Mouse (Mus musculus): ENCODE measurements around the gene Nudt21. TPM values are rescaled to one million over a fixed set of nuclear protein-coding genes. Genes with fewer than 3 reads are reported as not detected.

Gene Nudt21
- polyA plus RNA-seq, 1 experiment from 2014 or later = 171 TPM

DNA sequence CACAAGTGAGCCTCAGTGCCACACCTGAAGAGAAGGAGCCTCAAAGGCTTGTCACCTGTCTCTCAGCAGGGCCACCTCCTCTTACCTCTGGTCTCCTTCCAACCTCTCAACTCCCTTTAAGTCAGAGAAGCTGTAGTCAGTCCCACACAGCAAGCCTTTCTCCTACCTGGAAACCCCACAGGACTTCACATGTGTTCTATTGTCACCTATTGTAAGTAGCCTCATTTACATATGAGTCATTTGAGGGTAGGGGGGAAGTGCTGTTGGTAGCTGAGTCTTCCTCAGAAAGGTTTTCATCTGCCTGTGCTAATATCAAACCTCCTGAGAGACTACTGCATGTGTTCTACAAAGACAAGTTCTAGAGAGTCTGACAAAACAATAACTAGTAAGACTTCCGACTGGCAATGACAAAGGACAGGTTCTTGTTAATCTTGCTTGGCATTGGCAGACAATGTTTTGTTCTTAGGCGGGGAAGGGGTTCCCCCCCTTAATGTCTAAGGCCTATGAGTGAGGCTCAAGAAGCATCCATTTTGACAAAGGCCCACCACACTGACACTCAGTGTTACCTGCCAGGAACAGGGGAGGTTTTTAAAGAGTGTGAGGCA lies 26.6 kb downstream of the Nudt21 start:
- Histone ChIP-seq H3K27ac (ENCODE audit: low read depth, low read length) (no peak overlapping the region), H3K36me3 (ENCODE audit: control insufficient read depth, insufficient read depth, low read length) (peaks cover 4% of the 10 kb centered on the region; the same call in 1 of the 2 replicates), H3K27me3 (replicated peaks; ENCODE audit: control insufficient read depth, insufficient read depth, low read length) (no peaks in the 10 kb centered on the region), H3K4me3 (ENCODE audit: low read depth, low read length) (peak overlapping the region; percentile 97), H3K4me1 (ENCODE audit: control insufficient read depth, insufficient read depth, low read length) (peaks cover 16% of the 10 kb centered on the region), H3K9ac (ENCODE audit: low read length) (0 out of 2 replicates have a peak overlapping the region, but pooled peaks have one; percentile 22), H3K4me2 (ENCODE audit: low read length) (peak overlapping the region; percentile 87), H3K9me3 (replicated peaks; ENCODE audit: control insufficient read depth, low read length) (no peaks in the 10 kb centered on the region)
- 38% methylated on average over 2 of the region's 2 CpGs for WGBS
- ATAC-seq (no peak), DNase-seq (ENCODE audit: low spot score) (no peak)

DNA sequence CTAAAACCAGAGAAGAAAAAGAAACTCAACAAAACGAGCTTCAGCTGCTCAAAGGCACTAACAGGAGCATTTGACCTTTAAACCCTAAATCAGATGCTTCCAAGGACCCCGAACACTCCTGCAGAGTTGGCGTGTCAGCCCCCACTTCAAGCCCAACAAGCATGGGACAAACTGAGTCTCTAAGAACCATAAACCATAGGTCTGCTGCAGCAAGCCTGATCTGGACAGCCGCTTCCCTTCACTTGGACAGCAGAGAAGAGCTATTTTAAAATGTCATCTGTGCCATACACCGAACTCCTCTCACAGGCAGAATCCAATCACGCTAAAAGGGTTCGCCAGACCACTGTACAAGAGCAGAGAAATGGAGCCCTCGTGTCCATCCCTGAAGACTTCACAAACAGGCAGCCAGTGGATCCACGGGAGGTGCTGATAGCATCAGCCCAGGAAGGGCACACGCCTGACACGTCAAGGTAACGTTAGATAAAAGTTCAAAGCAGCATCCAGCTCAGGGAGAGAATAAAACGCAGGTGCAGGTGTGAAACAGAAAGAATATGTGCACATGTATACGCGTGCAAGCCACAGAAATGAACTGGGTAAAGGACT lies 27.5 kb downstream of the Nudt21 start:
- no peak overlapping the region for H3K4me2 ChIP-seq (ENCODE audit: low read length)
- 0 out of 2 replicates have a peak overlapping the region, but pooled peaks have one; percentile 5 for H3K9ac ChIP-seq (ENCODE audit: low read length)
- H3K27ac ChIP-seq (ENCODE audit: low read depth, low read length) = no peak overlapping the region
- no peaks in the 10 kb centered on the region for H3K27me3 ChIP-seq (replicated peaks; ENCODE audit: control insufficient read depth, insufficient read depth, low read length)
- H3K4me1 ChIP-seq (ENCODE audit: control insufficient read depth, insufficient read depth, low read length) = peaks cover 16% of the 10 kb centered on the region
- no peak for ATAC-seq
- 74% methylated on average over 15 of the region's 15 CpGs for WGBS
- DNase-seq (ENCODE audit: low spot score) = no peak
- H3K4me3 ChIP-seq (ENCODE audit: low read depth, low read length) = no peak overlapping the region
- no peaks in the 10 kb centered on the region for H3K9me3 ChIP-seq (replicated peaks; ENCODE audit: control insufficient read depth, low read length)
- H3K36me3 ChIP-seq (ENCODE audit: control insufficient read depth, insufficient read depth, low read length) = peaks cover 5% of the 10 kb centered on the region; the same call in 1 of the 2 replicates

- H3K9ac ChIP-seq (ENCODE audit: low read length) = no peak overlapping the region
- ATAC-seq (no peak), DNase-seq (ENCODE audit: low spot score) (no peak)
- H3K4me1 ChIP-seq (ENCODE audit: control insufficient read depth, insufficient read depth, low read length) = no peaks in the 10 kb centered on the region; the same call in 1 of the 2 replicates
- no peaks in the 10 kb centered on the region for H3K27me3 ChIP-seq (replicated peaks; ENCODE audit: control insufficient read depth, insufficient read depth, low read length)
- H3K27ac ChIP-seq (ENCODE audit: low read depth, low read length) = no peak overlapping the region
- H3K4me3 ChIP-seq (ENCODE audit: low read depth, low read length) = no peak overlapping the region
- 84% methylated on average over 9 of the region's 9 CpGs for WGBS
- H3K9me3 ChIP-seq (replicated peaks; ENCODE audit: control insufficient read depth, low read length) = no peaks in the 10 kb centered on the region
- H3K4me2 ChIP-seq (ENCODE audit: low read length) = no peak overlapping the region
- H3K36me3 ChIP-seq (ENCODE audit: control insufficient read depth, insufficient read depth, low read length) = peaks cover 43% of the 10 kb centered on the region
Observed at GRCm38 (mm10) chr8:94004139-94004538, 32.7 kb downstream of the Nudt21 start.

DNA sequence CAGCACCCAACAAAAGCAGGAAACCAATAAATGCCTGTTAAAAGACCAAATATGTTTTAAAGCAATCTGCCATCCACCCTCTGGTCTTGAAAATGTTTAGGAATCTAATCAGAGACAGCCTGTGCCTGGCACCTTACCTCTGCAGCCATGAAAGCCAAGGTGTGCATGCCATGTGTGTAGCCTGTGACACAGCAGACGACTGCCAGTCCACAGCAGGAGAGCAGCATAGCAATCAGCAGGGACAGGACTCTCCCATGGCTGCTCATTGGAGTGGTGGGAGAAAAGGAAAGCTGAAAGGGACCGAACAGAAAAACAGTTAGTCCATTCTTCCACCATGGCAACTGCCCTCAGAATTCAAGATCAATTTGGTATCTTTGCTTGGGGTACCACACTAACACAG lies 37.9 kb downstream of the Nudt21 start:
- Histone ChIP-seq H3K27me3 (replicated peaks; ENCODE audit: control insufficient read depth, insufficient read depth, low read length) (no peaks in the 10 kb centered on the region), H3K27ac (ENCODE audit: low read depth, low read length) (no peak overlapping the region), H3K9me3 (replicated peaks; ENCODE audit: control insufficient read depth, low read length) (no peaks in the 10 kb centered on the region), H3K4me1 (ENCODE audit: control insufficient read depth, insufficient read depth, low read length) (no peaks in the 10 kb centered on the region), H3K4me3 (ENCODE audit: low read depth, low read length) (no peak overlapping the region), H3K36me3 (ENCODE audit: control insufficient read depth, insufficient read depth, low read length) (peaks cover 58% of the 10 kb centered on the region), H3K4me2 (ENCODE audit: low read length) (no peak overlapping the region), H3K9ac (ENCODE audit: low read length) (no peak overlapping the region)
- DNase-seq (ENCODE audit: low spot score) (no peak), ATAC-seq (no peak)
- WGBS = 88% methylated on average over 2 of the region's 2 CpGs

DNA sequence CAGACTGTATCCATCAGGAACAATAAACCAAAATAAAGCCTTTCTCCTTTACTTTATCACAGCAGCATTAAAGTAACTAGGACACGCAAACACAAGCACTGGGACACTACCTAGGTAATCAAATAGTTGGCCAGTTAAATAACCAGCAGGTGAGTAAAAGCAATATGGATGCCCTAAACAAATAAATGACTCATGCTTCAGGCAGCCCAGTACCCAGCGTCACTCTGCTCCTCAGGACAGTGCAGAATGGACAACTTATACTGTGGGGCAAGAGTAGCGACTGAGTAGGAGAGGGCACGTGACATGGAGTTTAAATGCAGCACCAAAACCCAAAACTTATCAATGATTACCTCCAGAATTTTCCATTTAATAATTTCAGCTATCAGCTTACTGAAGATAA lies 47.1 kb downstream of the Nudt21 start:
- Histone ChIP-seq H3K4me1 (ENCODE audit: control insufficient read depth, insufficient read depth, low read length) (no peaks in the 10 kb centered on the region), H3K27me3 (replicated peaks; ENCODE audit: control insufficient read depth, insufficient read depth, low read length) (no peaks in the 10 kb centered on the region), H3K27ac (ENCODE audit: low read depth, low read length) (no peak overlapping the region), H3K9ac (ENCODE audit: low read length) (no peak overlapping the region), H3K9me3 (replicated peaks; ENCODE audit: control insufficient read depth, low read length) (0 out of 2 replicates have a peak, but pooled peaks cover 2% of the 10 kb centered on the region), H3K36me3 (ENCODE audit: control insufficient read depth, insufficient read depth, low read length) (peaks cover 46% of the 10 kb centered on the region), H3K4me3 (ENCODE audit: low read depth, low read length) (no peak overlapping the region), H3K4me2 (ENCODE audit: low read length) (no peak overlapping the region)
- DNase-seq (ENCODE audit: low spot score) (no peak), ATAC-seq (no peak)
- 97% methylated on average over 4 of the region's 4 CpGs for WGBS

GRCm38 (mm10) chr8:93984731-93985130 lies 52.1 kb downstream of the Nudt21 start:
- 87% methylated on average over 3 of the region's 3 CpGs for WGBS
- Histone ChIP-seq H3K4me2 (ENCODE audit: low read length) (no peak overlapping the region), H3K9me3 (replicated peaks; ENCODE audit: control insufficient read depth, low read length) (no peaks in the 10 kb centered on the region), H3K4me1 (ENCODE audit: control insufficient read depth, insufficient read depth, low read length) (no peaks in the 10 kb centered on the region), H3K36me3 (ENCODE audit: control insufficient read depth, insufficient read depth, low read length) (peaks cover 86% of the 10 kb centered on the region), H3K9ac (ENCODE audit: low read length) (no peak overlapping the region), H3K27ac (ENCODE audit: low read depth, low read length) (no peak overlapping the region), H3K27me3 (replicated peaks; ENCODE audit: control insufficient read depth, insufficient read depth, low read length) (no peaks in the 10 kb centered on the region), H3K4me3 (ENCODE audit: low read depth, low read length) (no peak overlapping the region)
- ATAC-seq = no peak
- DNase-seq (ENCODE audit: low spot score) = no peak

DNA sequence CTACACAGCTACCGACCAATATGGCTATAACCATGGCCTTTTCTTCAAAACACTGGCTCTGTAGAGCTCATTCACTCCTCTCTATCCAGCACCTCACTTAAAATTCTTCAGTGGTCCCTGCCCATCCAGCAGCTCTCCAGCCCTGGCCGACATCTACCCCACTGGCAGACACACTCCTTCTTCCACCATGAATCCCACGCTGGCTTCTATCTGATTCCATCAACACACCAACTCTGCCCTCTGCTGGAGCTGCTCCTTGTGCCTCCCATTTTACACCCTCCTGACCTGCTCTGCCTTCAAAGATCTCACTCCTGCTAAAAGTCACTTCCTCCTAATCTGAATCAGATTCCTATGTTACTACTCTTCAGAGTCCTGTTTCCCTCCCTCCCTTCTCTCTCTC lies 53.0 kb downstream of the Nudt21 start:
- H3K27ac ChIP-seq (ENCODE audit: low read depth, low read length) = no peak overlapping the region
- H3K9me3 ChIP-seq (replicated peaks; ENCODE audit: control insufficient read depth, low read length) = no peaks in the 10 kb centered on the region
- H3K4me3 ChIP-seq (ENCODE audit: low read depth, low read length) = no peak overlapping the region
- H3K9ac ChIP-seq (ENCODE audit: low read length) = no peak overlapping the region
- ATAC-seq (no peak), DNase-seq (ENCODE audit: low spot score) (peak; percentile 30)
- H3K36me3 ChIP-seq (ENCODE audit: control insufficient read depth, insufficient read depth, low read length) = peaks cover 88% of the 10 kb centered on the region
- H3K27me3 ChIP-seq (replicated peaks; ENCODE audit: control insufficient read depth, insufficient read depth, low read length) = no peaks in the 10 kb centered on the region
- WGBS = 64% methylated on average over 3 of the region's 3 CpGs
- no peaks in the 10 kb centered on the region for H3K4me1 ChIP-seq (ENCODE audit: control insufficient read depth, insufficient read depth, low read length)
- no peak overlapping the region for H3K4me2 ChIP-seq (ENCODE audit: low read length)

DNA sequence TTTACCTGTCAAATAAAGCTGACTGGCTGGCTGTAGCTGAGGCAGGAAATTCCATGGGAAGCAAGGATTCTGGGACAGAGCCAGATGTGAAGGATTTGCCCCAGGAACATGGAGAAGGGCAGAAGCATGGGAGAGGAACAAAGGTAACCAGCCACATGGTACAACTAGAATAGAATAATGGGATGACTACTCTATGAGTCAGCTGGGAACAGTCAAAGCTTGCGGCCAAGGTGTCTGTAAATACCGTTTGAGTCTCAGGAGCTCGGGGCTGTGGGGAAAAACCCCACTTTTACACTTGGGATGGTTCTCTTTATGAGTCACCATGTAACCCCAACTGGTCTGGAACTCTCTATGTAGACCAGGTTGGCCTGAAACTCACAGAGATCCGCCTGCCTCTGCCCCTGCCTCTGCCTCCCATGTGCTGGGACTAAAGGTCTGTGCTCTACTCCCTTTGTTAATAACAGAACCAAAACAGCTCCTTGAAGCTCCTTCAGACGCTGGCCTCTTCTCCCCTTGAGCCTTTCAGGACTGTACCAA lies 55.1 kb downstream of the Nudt21 start:
- Histone ChIP-seq H3K9ac (ENCODE audit: low read length) (no peak overlapping the region), H3K9me3 (replicated peaks; ENCODE audit: control insufficient read depth, low read length) (no peaks in the 10 kb centered on the region), H3K4me2 (ENCODE audit: low read length) (no peak overlapping the region), H3K4me3 (ENCODE audit: low read depth, low read length) (no peak overlapping the region), H3K36me3 (ENCODE audit: control insufficient read depth, insufficient read depth, low read length) (peaks cover 89% of the 10 kb centered on the region), H3K27ac (ENCODE audit: low read depth, low read length) (no peak overlapping the region), H3K4me1 (ENCODE audit: control insufficient read depth, insufficient read depth, low read length) (no peaks in the 10 kb centered on the region), H3K27me3 (replicated peaks; ENCODE audit: control insufficient read depth, insufficient read depth, low read length) (no peaks in the 10 kb centered on the region)
- ATAC-seq = no peak
- DNase-seq (ENCODE audit: low spot score) = no peak
- 95% methylated on average over 5 of the region's 5 CpGs for WGBS

DNA sequence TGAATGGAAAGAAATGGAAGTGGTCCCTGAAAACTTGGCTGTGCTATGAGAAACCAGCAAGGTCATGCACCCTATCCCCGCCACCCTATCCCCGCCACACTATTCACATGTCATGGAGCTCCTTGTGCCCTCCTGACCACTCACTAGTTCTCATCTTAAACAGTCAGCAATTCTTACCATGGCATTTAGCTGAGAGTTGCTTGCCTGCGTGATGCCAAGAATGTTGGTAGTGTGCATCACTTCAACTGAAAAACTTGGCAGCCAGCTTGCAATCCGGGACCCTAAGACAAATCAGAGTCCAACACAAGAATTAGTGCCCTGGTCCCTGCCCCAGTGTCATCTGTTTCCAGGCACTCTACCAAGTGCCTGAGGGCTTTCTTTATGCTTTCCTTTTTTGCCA lies 56.7 kb downstream of the Nudt21 start:
- no peaks in the 10 kb centered on the region for H3K27me3 ChIP-seq (replicated peaks; ENCODE audit: control insufficient read depth, insufficient read depth, low read length)
- 90% methylated on average over 4 of the region's 4 CpGs for WGBS
- H3K4me3 ChIP-seq (ENCODE audit: low read depth, low read length) = no peak overlapping the region
- no peaks in the 10 kb centered on the region for H3K4me1 ChIP-seq (ENCODE audit: control insufficient read depth, insufficient read depth, low read length)
- no peak for ATAC-seq
- DNase-seq (ENCODE audit: low spot score) = no peak
- H3K4me2 ChIP-seq (ENCODE audit: low read length) = no peak overlapping the region
- H3K36me3 ChIP-seq (ENCODE audit: control insufficient read depth, insufficient read depth, low read length) = peaks cover 92% of the 10 kb centered on the region
- no peak overlapping the region for H3K27ac ChIP-seq (ENCODE audit: low read depth, low read length)
- no peaks in the 10 kb centered on the region for H3K9me3 ChIP-seq (replicated peaks; ENCODE audit: control insufficient read depth, low read length)
- no peak overlapping the region for H3K9ac ChIP-seq (ENCODE audit: low read length)

Data from forebrain, embryonic 14.5 days (tissue).